Mouse (Mus musculus) liver, embryonic 14.5 days (tissue): Measurements from ENCODE around the gene Tbx1.

ENCODE experiments used
- CTCF ChIP-seq: IDR thresholded peaks from 2 replicates; pipeline ENCODE4 v1.5.1; 2016; ENCODE audit warnings: antibody characterized with exemption, low read depth, control low read depth
- EP300 ChIP-seq: IDR thresholded peaks from 2 replicates; pipeline ENCODE4 v1.6.1; 2016; ENCODE audit warnings: antibody characterized with exemption, low read depth

DNA sequence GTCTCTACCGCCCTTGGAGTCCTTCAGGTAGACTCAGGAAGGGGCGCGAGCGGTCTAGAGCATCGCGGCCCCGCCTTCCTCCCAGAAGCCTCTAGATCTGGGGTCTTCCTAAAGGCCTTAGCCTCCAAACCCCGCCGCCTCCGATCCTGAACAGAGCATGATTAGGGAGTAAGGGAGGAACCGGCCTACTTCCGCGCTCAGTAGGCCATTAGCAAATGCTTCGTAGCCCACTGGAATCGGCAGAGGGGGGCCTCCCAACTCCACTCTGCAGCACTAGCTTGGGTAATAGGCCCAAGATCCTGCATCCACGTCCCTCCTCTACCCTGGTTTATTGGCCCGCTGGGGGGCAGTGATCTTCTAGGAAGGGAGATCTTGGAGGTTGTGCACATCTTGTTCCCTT, 31.5 kb upstream of the Tbx1 start, which contains the start of gene Gp1bb:
- TF ChIP-seq CTCF: no peak
- TF ChIP-seq EP300: no peak
